Mouse (Mus musculus): ENCODE measurements around the gene Cc2d2b. TPM values are rescaled to one million over a fixed set of nuclear protein-coding genes. Genes with fewer than 3 reads are reported as not detected.

The Cc2d2b gene
- total RNA-seq, 2 experiments from 2014 or later = not detected

DNA sequence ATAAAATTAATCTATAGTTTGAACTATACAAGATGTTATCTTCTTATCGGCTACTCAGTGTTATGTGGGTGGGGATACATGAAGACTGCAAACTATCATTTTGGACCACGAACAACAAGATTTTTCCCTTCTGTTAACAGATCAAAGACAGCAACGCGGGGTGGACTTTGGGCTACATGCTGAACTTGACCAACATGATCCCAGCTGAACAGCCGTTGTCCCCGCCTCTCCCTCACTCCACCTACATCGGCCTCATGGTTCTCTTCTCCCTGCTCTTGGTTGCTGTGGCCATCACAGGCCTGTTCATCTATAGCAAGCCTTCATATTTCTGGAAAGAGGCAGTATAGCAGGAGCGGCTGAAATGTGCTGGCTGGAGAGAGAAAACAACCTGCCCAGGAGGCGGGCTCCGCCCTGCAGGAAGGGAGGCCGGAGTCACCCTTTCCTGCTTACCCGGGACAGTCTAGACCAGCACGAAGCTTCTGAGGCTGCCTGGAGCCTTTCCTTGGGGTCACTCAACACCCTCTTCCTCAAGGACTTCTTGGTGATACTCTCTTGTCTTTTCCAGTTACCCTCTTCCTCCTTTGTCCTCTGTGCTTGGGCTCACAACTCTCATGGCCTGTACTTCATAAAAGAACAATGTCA is 9.7 kb upstream of the Cc2d2b start:
- ATAC-seq (replicated peaks; ENCODE audit: low FRiP score, poor library complexity, severe bottlenecking) = no peak

DNA sequence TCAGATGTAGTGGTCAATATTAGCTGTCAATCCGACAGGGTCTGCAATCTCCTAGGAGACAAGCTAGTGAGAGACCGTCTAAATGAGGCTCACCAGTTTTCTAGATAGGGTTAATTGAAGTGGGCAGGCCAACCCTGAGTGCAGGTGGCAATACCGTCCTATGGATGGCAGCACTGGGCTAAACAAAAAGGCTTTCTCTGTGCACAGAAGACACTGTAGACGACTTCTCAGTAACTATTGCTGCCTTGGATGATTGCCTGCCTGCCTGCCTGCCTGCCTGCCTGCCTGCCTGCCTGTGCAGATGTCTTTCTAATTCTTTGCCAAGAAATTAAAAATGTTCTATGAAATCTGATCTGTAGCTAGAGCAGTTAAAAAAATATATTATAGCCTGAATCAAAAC is 1.9 kb upstream of the Cc2d2b start:
- ATAC-seq (replicated peaks; ENCODE audit: low FRiP score, poor library complexity, severe bottlenecking) = peak; percentile 51; the same call in 1 of the 2 replicates

DNA sequence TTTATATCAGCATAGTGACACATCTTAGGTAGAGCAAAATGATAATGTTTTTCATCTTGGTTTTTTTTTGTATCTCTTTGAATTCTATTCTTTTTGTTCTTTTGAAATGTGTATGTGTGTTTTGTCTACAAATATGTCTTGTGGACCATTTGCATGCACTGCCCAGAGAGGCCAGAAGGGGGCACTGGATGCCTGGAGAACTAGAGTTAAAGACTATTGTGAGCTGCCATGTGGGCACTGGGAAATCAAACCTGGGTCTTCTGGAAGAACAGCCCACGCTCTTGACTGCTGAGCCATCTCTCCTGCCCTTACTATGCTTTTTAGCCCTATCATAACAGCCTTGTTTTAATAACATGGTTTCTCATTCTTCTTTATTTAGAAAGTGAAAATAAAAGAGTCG is 5.8 kb downstream of the Cc2d2b start:
- peak; percentile 82 for ATAC-seq (replicated peaks; ENCODE audit: low FRiP score, poor library complexity, severe bottlenecking)

DNA sequence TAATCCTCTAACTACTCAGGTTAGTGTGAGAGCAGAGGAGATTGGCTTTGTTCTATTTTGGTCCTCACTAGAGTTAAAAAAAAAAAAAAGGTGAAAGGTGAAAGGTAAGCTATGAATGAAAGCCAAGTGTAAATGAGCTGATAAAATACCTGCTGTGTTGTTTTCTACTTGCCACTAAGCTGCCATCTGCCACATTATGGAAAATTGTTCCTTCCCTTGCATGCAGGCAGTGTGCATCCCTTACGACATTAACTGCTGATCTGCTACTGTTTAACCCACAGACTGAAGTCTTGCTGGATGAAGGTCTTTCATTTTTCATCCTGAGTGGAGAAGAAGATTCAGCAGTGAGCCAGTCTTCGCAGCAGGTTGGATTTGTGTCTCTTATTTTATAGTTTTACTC is 11.5 kb downstream of the Cc2d2b start:
- no peak for ATAC-seq (replicated peaks; ENCODE audit: low FRiP score, poor library complexity, severe bottlenecking)

DNA sequence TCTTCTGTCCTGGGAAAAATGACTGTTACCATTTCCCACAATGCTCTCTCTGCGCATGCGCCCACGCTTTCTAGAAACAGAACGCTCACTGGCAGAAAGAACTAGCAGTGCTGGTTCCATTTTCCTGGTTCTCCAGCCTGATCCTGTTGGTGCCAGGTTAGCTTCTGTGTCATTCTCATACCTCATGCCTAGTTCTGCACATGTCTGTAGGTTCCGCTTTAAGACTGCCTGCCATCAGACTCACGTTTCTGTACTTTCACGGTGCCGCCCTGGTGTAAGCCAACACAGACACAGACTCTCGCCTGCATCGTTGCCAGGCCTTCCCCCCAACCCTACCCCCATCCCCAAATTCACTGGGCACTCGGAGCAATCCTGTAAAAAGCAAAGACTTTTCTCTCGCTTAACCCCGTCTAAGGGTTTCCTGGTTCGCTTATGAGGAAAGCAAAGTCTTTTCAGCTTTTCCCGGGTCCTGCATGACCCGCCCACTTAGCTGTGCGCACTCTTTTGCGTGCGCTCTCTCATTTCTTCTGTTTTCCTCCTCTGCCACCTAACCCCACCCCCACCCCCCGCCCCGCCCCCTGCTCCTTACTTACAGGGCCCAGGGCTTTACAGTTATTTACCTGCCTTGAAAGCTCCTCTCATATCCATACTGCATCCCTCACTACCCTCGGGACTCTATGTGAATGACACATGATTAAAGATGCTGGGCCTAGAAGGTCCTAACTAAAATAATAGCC is 13.6 kb downstream of the Cc2d2b start:
- ATAC-seq (replicated peaks; ENCODE audit: low FRiP score, poor library complexity, severe bottlenecking) = peak; percentile 75

DNA sequence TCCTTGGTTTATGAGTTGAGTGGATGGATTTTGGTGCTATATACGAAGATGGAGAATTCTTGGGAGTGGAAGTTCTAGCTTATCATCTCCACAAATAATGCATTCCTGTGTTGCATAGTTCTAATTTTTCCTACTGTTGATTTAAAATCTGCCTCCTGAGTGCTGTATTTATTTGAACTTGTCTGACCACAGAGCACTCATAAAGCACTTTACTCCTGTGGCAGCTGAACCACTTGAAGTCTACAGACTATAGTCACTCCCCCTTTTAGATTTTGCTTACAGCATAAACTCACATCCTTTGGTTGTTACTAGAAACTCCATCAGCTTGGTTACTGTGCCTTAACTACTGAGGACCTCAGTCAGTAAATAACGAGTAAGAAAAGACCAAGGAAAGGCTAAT is 18.6 kb downstream of the Cc2d2b start:
- ATAC-seq (replicated peaks; ENCODE audit: low FRiP score, poor library complexity, severe bottlenecking) = no peak

DNA sequence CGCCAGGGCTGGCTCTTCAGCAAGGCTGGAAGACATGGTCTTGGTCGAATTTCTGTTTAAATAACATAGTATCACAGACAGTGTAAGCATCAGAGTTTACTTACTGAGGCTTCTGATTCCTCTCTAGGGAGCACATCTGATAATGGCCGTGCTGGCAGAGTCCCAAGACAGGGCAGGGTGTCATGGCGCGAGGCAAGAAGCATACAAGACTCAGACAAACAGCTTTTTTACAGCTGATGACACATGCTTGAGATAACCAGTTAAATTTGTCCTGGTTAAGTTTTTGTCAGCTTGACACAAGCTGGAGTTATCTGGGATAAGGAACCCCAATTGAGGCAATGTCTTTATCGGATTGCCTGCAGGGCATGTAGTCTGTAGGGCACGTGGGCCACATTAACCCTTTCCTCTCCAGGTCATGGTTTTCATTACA is 20.8 kb downstream of the Cc2d2b start:
- peak; percentile 94 for ATAC-seq (replicated peaks; ENCODE audit: low FRiP score, poor library complexity, severe bottlenecking)

DNA sequence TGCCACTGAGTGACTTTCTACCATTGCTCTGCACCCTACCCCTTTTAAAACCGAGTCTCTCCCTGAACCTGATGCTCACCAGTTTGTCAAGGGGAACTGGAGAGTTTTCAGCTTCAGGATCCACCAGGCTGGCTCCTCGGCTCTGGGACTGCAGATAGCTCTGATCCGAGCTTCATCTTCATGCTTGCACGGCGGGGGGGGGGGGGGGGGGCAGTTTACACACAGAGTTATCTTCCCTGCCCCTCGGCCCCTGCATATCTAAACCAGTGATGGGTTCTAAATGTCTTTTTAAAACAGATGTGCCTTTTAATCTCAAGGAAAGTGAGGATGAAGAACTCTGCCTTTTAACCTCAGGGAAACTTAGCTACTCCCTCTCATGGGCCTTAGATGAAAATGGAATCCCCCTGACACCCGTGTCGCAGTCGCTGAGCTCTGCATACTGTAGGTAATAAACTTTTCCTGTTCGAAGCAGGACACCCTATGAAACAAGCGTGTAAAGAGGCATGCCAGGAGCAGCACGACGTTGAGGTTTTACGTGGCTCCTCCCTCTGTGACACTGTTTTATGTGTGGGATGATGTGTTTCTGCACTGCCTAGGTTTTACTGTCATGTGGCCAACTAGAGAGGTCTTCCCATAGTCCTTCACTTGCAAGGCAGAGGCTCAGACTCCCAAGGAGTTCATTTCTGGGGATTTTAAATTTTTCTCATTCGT is 39.6 kb downstream of the Cc2d2b start:
- no peak for ATAC-seq (replicated peaks; ENCODE audit: low FRiP score, poor library complexity, severe bottlenecking)

DNA sequence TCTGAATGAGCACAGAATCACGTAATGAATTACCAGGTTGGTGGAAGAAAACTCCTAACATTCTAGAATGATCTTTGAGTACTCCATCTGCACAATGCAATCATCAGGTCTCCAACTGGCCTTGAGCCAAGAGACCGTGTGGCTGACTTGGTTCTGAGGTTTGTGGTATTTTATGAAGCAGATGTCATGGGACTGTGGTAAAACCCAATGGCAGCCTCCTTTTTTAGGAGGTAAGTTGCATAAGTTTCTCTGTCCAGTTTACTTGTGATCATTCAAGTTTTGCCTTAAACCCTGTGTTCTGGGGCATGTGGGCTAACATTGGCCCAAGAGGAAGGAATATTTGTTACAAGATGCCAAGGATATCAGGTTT is 40.1 kb downstream of the Cc2d2b start:
- no peak for ATAC-seq (replicated peaks; ENCODE audit: low FRiP score, poor library complexity, severe bottlenecking)

DNA sequence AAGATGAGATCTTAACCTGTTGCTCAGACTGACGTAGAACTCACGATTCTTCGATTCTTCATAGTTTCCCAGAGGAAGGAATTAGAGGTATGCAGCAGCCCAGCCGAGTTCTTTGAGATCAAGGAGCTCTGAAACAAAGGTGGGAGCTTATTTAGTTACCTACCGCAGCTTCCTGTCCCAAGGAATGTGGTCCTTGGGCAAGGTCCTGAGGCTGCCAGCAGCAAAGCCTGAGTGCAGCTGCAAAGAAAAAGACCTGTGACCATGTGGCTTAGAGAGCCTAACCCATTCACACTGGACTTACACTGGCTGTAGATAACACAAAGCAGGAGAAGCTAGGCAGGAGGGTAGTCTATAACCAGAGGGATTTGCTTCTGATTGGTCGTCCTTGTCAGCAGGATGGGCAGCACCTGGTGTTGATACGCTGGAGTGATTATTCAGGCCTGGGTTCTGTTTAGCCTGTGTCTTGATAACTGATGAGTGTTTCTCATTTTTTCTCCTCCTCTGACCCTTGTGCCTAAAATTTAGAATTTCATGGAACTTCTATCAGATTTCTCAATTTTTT is 56.7 kb downstream of the Cc2d2b start:
- ATAC-seq (replicated peaks; ENCODE audit: low FRiP score, poor library complexity, severe bottlenecking) = no peak

DNA sequence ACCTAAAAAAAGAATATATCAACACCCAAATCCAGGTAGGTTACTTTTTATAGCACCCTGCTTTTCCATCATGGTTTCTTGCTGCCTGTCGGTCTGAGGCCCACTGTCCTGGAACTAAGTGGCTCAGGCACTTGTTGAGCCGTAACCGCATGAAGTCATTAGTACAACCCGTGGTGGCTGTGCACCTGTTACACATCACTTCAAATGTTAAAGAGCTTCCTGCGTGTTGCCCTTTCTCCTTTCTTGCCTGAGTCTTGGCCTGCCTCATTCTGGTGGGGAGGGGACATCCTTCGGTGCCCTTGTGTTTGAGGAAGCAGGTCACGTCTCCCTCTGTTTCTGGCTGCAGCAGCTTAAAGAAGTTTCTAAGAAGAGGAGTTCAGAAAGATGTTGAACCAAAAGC is 61.3 kb downstream of the Cc2d2b start:
- ATAC-seq (replicated peaks; ENCODE audit: low FRiP score, poor library complexity, severe bottlenecking) = no peak

DNA sequence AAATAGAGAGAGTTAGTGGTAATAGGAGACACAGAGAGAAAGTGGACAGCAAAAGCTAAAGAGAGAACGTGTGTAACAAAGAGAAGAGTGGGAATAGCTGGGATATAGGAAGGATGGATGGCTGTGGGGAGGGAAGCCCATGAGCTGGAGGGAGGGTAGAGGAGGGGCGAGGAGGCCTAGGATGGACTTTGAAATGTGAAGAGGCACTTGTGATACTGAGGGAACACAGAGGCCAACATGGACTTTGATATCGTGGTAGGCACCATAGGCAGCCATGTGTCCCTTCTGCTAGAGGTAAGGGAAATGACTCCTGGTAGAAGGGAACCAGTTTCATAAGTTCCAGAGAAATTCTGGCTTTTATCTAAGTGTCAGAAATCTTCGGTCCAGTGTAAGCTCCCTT is 63.3 kb downstream of the Cc2d2b start:
- no peak for ATAC-seq (replicated peaks; ENCODE audit: low FRiP score, poor library complexity, severe bottlenecking)

DNA sequence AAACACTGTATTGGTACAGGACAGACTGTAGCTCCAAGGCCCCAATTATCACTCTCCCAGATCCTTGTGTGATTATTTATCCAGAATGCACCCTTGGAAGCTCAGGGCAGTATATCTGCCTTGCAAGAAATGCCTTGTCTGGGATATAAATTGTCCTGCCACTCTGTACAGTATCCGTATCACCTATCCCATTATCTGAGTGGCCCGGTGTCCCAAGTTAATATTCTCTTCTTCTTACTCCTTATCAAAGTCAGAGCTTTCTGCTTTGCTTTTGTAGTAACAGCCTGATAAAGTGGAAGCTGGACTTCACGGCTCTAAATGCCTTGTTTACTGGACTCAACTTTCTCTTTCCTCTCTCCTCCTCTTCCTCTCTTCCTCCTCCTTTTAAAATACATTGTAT is 64.2 kb downstream of the Cc2d2b start:
- ATAC-seq (replicated peaks; ENCODE audit: low FRiP score, poor library complexity, severe bottlenecking) = peak; percentile 45

DNA sequence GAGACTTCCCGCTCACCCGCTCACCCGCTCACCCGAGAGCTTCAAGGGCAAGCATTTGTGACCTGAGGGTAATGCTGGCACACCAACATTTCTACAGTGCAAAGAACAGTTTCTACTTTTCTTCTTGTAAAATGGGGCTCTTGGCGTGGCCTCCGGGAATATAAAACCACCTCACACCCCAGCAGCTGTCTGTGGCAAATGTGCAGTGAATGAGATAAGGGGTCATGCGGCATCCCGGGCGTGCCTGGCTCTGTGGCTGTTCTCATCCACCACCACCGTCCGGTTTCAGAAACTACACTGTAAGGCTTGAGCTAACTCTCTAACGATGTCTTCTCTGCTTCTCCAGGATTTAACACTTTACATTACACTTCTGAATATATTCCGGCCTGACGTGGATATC is 64.8 kb downstream of the Cc2d2b start:
- ATAC-seq (replicated peaks; ENCODE audit: low FRiP score, poor library complexity, severe bottlenecking) = peak; percentile 95

DNA sequence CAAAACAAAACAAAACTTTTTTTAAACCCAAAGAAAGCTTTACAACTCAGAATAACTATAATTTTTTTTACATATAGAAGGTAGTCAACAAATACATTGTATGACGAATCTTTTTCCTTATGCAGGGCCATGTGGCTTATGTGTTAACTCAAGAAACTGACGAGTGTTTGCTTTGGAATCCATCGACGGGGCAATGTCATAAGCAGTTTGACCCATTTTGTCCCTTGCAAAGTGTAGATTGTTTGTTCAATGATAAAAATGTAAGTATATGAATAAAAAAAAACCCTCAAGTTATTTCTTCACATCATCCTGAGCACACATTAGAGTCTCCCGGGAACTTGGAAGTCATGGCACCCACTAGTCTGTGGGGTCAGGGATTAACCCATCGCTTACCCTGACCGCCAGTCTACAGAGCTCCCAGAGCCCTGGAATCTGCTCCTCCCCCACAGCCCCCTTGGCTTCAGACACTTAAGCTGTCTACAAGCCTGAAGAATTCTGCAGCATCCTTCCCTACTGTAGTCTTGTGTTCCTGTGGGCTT is 67.2 kb downstream of the Cc2d2b start:
- no peak for ATAC-seq (replicated peaks; ENCODE audit: low FRiP score, poor library complexity, severe bottlenecking)

DNA sequence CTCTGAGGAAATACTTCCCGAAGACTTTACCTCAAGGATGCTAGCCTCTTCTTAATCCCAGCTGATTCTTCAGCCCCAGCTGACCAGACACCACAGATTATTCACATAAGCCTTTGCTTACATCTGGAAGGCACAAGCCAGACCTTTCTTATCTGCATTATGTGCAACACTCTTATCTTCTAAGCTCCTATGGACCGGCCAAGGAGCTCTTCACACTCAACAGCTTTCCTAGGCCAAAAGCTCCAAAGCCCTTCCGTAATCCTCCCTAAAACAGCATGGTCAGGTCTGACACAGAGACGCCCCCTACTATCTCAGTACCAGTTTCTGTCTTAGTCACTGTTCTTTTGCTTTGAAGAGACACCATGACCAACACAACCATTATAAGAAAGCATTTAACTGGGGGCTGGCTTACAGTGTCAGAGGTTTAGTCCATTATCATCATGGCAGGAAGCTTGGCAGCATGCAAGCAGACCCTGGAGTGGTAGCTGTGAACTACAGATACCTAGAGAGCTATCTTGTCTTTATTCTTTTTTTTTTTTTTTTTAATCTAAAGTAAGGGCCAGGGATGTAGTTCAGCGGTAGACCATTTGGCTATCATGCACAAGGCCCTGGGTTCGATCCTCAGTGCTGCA is 69.5 kb downstream of the Cc2d2b start:
- ATAC-seq (replicated peaks; ENCODE audit: low FRiP score, poor library complexity, severe bottlenecking) = peak; percentile 35

DNA sequence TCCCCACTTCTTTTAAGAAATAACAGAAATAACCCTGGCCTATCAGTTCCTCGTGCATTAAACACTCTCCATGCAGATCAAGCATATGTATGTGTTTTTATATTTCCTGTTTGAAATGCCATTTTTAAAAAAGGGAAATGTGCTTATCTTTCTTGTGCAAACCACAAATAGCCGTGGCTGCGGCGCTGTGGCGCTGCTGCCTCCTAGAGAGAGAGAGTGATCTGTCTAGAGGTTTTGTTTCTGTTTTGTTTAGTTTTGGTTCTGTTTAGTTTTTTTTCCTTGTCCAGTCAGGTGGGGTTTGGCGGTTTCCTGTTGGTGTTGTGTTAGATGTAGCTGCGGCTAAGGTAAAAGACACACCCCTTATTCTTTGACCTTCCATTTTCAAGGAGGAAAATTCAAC is 70.2 kb downstream of the Cc2d2b start:
- peak; percentile 78 for ATAC-seq (replicated peaks; ENCODE audit: low FRiP score, poor library complexity, severe bottlenecking)

DNA sequence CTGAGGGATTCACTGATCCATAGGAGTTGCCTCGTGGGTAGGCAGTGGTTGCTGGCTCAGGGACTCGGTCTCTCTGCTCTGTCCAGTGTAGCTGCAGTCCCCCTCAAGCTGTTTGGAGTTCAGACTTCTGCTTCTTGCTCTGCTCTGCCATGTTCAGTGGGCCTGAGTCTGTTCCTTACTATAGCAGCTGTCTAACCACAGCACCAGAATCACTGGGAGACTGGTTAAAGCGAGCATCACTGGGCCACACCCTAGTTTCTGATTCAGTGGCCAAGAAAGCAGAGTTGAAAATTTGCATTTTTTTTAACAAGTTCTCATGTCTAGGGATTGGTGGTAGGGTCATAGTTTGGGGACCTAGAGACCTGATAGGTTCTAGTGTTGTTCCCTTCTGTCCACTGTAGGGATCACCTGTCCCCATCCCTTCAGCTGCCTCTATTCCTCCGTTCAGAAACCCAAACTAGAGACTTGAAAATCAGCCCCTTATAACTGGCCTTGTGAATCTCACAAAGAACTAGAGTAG is 72.8 kb downstream of the Cc2d2b start:
- ATAC-seq (replicated peaks; ENCODE audit: low FRiP score, poor library complexity, severe bottlenecking) = no peak

DNA sequence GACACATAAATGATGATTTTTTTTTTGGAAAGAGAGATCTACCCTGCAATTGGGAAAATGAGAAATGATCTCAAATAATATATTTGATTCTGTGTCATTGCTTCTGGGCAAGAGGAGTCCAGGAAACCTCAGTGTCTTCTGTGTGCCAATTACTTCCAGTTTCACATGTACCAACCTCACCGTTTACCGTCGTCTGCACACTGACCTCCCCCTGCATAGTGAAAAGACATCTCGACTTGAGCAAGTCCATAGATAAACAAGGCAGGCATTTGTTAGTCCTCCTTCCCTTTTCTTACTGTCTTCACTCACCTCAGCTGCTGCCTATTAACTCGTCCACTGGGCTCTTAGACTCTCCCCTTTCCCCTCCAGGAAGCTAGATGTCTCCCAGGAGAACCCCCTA is 77.1 kb downstream of the Cc2d2b start:
- no peak for ATAC-seq (replicated peaks; ENCODE audit: low FRiP score, poor library complexity, severe bottlenecking)

DNA sequence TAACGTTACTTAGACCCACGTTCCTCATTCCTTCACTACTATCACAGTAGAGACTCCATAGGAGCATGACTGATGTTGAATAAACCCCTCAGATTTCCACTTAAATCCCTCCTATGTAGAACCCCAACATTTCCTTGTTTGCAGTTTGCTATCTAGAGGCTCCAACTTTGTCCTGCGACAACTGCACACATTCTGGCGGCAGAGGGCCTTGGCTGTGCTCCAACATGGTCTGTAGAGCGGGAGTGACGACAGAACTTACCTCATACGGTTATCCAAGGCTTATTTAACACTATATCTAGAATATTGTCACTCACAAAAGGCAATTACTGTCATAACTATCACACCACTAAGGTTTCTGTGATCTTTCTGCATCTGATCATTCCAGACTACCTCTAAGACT is 78.2 kb downstream of the Cc2d2b start:
- no peak for ATAC-seq (replicated peaks; ENCODE audit: low FRiP score, poor library complexity, severe bottlenecking)
